ENCODE assay signal across 23 mouse cellular contexts in genomic region chr16:48409580-48409979, GRCm38 (mm10). TPM values are rescaled to one million over a fixed set of nuclear protein-coding genes. Genes with fewer than 3 reads are reported as not detected.
A peak's percentile ranks its signal among the peaks of the same experiment; 100 is the strongest.
DNase-seq lines count a peak whose midpoint lies in the region; ATAC-seq and TF ChIP-seq lines count a peak whose summit lies in the region.
"Had no signal": no experiment of that assay in that cellular context is flagged by ENCODE, and none has a peak within 500 bp of the region (broad histone marks: within the 10 kb centered on the region; RNA-seq: fewer than 3 reads in every experiment).

No protein-coding gene starts in this region.

- intact Hi-C loops in left cerebral cortex, postnatal 14 days (cut with DNase I), result no loop called here

- no peak for TF ChIP-seq CTCF in kidney, postnatal 0 days (IDR thresholded peaks at IDR 0.05; ENCODE audit: low read depth)
- TF ChIP-seq CTCF in small intestine, adult 2 months (IDR thresholded peaks at IDR 0.05; ENCODE audit: extremely low read depth, insufficient read length, insufficient replicate concordance, low read depth, low read length), result no peak

- H3K4me1 ChIP-seq in kidney, postnatal 0 days (replicated peaks; ENCODE audit: insufficient read depth, low read length), result no peaks in the 10 kb centered on the region
- peaks cover 12% of the 10 kb centered on the region; the same call in 1 of the 2 replicates for H3K4me1 ChIP-seq in small intestine, adult 2 months (ENCODE audit: control insufficient read depth, insufficient read depth, insufficient read length, low read length)
- H3K4me1 ChIP-seq: embryonic facial prominence, embryonic 12.5 days; heart, embryonic 10.5 days; hindbrain, embryonic 15.5 days had no signal

- H3K9ac ChIP-seq in kidney, postnatal 0 days (ENCODE audit: low read depth, low read length), result no peak overlapping the region
- H3K9ac ChIP-seq: embryonic facial prominence, embryonic 12.5 days; hindbrain, embryonic 15.5 days had no signal

- H3K27me3 ChIP-seq in kidney, postnatal 0 days (ENCODE audit: insufficient read depth, low read length), result no peaks in the 10 kb centered on the region
- no peaks in the 10 kb centered on the region for H3K27me3 ChIP-seq in small intestine, adult 2 months (ENCODE audit: control insufficient read depth, insufficient read depth, low read length)
- H3K27me3 ChIP-seq: embryonic facial prominence, embryonic 12.5 days; hindbrain, embryonic 15.5 days had no signal

- no peaks in the 10 kb centered on the region for H3K36me3 ChIP-seq in kidney, postnatal 0 days (ENCODE audit: insufficient read depth, low read length)
- no peaks in the 10 kb centered on the region for H3K36me3 ChIP-seq in small intestine, adult 2 months (ENCODE audit: control insufficient read depth, insufficient read depth, low read length)
- H3K36me3 ChIP-seq: embryonic facial prominence, embryonic 12.5 days; heart, embryonic 10.5 days; hindbrain, embryonic 15.5 days; midbrain, embryonic 10.5 days had no signal

- no peak for ATAC-seq in kidney, postnatal 0 days (replicated peaks; ENCODE audit: low FRiP score, low read depth)
- no peak for ATAC-seq in megakaryocyte progenitor cell, adult 5-6 weeks (replicated peaks; ENCODE audit: poor library complexity)

- no peaks in the 10 kb centered on the region for H3K9me3 ChIP-seq in kidney, postnatal 0 days (replicated peaks; ENCODE audit: low read length)
- H3K9me3 ChIP-seq: embryonic facial prominence, embryonic 12.5 days; heart, embryonic 10.5 days; hindbrain, embryonic 15.5 days; midbrain, embryonic 10.5 days had no signal

- H3K27ac ChIP-seq in kidney, postnatal 0 days, result no peak overlapping the region
- peak overlapping the region; percentile 74 for H3K27ac ChIP-seq in small intestine, adult 2 months (ENCODE audit: insufficient read depth, low read depth, low read length)
- H3K27ac ChIP-seq: embryonic facial prominence, embryonic 12.5 days; heart, embryonic 10.5 days; hindbrain, embryonic 15.5 days; layer of hippocampus, adult 2 months; midbrain, embryonic 10.5 days had no signal

- no peak for TF ChIP-seq POLR2A in small intestine, adult 2 months (IDR thresholded peaks at IDR 0.05; ENCODE audit: low read depth, low read length)

- 22% methylated on average over 7 of the region's 7 CpGs for WGBS in kidney, postnatal 0 days
- 14% methylated on average over 7 of the region's 7 CpGs for WGBS in small intestine, adult 2 months

- H3K4me2 ChIP-seq in kidney, postnatal 0 days (ENCODE audit: low read length), result peak overlapping the region; percentile 3; the same call in 1 of the 2 replicates
- H3K4me2 ChIP-seq: embryonic facial prominence, embryonic 12.5 days; hindbrain, embryonic 15.5 days had no signal

- H3K4me3 ChIP-seq in kidney, postnatal 0 days (replicated peaks; ENCODE audit: low read depth, low read length), result no peak overlapping the region
- peak overlapping the region; percentile 15; the same call in 1 of the 2 replicates for H3K4me3 ChIP-seq in small intestine, adult 2 months (ENCODE audit: low read depth, low read length)
- H3K4me3 ChIP-seq: embryonic facial prominence, embryonic 12.5 days; heart, embryonic 10.5 days; hindbrain, embryonic 15.5 days; layer of hippocampus, adult 2 months; midbrain, embryonic 10.5 days had no signal

- DNase-seq in kidney, postnatal 0 days (ENCODE audit: low spot score), result peak; percentile 67
- no peak for DNase-seq in kidney, adult 9 months
- DNase-seq in adrenal gland, postnatal 10 days, result peak; percentile 28
- peak; percentile 39 for DNase-seq in embryo, embryonic 11 days
- DNase-seq in left cerebral cortex, postnatal 14 days (ENCODE audit: low spot score in 2 of 2), result no peak
- DNase-seq: cerebellum, postnatal 14 days; gastrocnemius, postnatal 36 days; heart, postnatal 14 days had no signal

RNA-seq across cellular contexts. Expression of gene Gm5485, which starts 2.6 kb away (rescaled TPM):
- polyA plus RNA-seq in kidney, postnatal 0 days (2015; fragmentation: Nextera tagmentation; extraction: Ambion mirVana), result 0.31 and 0.39 TPM in 2 replicates
- not detected for total RNA-seq in adrenal gland, postnatal 10 days (2021)
- polyA plus RNA-seq in small intestine, adult 2 months (2012; rRNA removed), result 13.4 and 33.9 TPM in 2 replicates
- not detected for total RNA-seq in left cerebral cortex, postnatal 14 days (2021)
- not detected in 2 replicates for total RNA-seq in megakaryocyte progenitor cell, adult 5-6 weeks (2015)
- not detected in 2 replicates for total RNA-seq in megakaryocyte progenitor cell, adult 5-6 weeks (2017)
- total RNA-seq: ES-E14; gastrocnemius, postnatal 36 days; heart, postnatal 14 days; layer of hippocampus, adult 2 months; left cerebral cortex, adult 8-10 months; monocyte, adult 5-6 weeks had no signal
- polyA plus RNA-seq: embryonic facial prominence, embryonic 12.5 days; heart, embryonic 10.5 days; hindbrain, embryonic 15.5 days; limb, embryonic 14.5 days; liver, embryonic 16.5 days; midbrain, embryonic 10.5 days; neural tube, embryonic 14.5 days; spleen, adult 2 months; thymus, postnatal 0 days had no signal

RNA-seq across cellular contexts. Expression of gene Morc1, which starts 21.5 kb away (rescaled TPM):
- 0.05 and 0.08 TPM in 2 replicates for polyA plus RNA-seq in kidney, postnatal 0 days (2015; fragmentation: Nextera tagmentation; extraction: Ambion mirVana)
- not detected for total RNA-seq in adrenal gland, postnatal 10 days (2021)
- polyA plus RNA-seq in small intestine, adult 2 months (2012; rRNA removed), result 0.04 TPM in 1 of 2 replicates, not detected in the other
- total RNA-seq in left cerebral cortex, postnatal 14 days (2021), result under 1 TPM in 1 of 2 experiments, not detected in 1; 0.22 TPM
- not detected in 2 replicates for total RNA-seq in megakaryocyte progenitor cell, adult 5-6 weeks (2015)
- not detected in 2 replicates for total RNA-seq in megakaryocyte progenitor cell, adult 5-6 weeks (2017)
- total RNA-seq: monocyte, adult 5-6 weeks had no signal
- polyA plus RNA-seq: embryonic facial prominence, embryonic 12.5 days; liver, embryonic 16.5 days; midbrain, embryonic 10.5 days; spleen, adult 2 months had no signal

Comparison
In these comparisons a context has a peak if more than half of its experiments do, and no peak if none do; other contexts are left out.
1. DNase-seq: peak in kidney, postnatal 0 days (single experiment), adrenal gland, postnatal 10 days (single experiment) and embryo, embryonic 11 days (single experiment); none in kidney, adult 9 months (single experiment) and left cerebral cortex, postnatal 14 days (0 of 2).